Mouse (Mus musculus): ENCODE results near the gene Slc22a17. TPM values are rescaled to one million over a fixed set of nuclear protein-coding genes. Genes with fewer than 3 reads are reported as not detected.

The Slc22a17 gene
- polyA plus RNA-seq, 2 experiments from 2014 or later, result 0.52 to 1.1 TPM

DNA sequence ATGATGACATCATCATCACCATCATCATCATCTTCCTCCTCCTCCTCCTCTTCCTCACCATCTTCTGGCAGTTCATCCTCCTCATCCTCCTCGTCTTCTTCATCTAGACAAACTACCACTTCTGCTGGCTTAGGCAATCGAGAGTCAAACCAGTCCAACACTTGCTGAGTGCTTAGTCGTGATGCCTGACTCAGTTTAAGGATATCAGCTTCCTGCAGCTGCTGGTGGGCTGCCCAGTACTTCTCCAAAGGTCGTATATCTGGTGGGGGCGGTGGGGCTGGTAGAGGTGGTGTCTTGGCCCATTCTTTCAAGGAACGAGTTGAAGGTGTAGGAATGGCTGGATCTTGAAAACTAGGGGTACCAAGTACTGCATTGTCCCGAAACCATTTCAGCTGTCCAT is 56.2 kb downstream of the Slc22a17 start:
- no peak for ATAC-seq

Other genes starting within 250 kb of the Slc22a17 start
- gene 1700123O20Rik, start 226.9 kb downstream of the Slc22a17 start, polyA plus RNA-seq (2017; shearing (Covaris generic)), result 10 to 100 TPM; 91.8 to 93.8 TPM
- 100 to 1,000 TPM; 136 to 148 TPM for gene Acin1, start 226.2 kb downstream of the Slc22a17 start, polyA plus RNA-seq (2017; shearing (Covaris generic))
- not detected for gene Gm29776, start 214.3 kb downstream of the Slc22a17 start, polyA plus RNA-seq (2017; shearing (Covaris generic))
- not detected for gene Cebpe, start 201.0 kb downstream of the Slc22a17 start, polyA plus RNA-seq (2017; shearing (Covaris generic))
- not detected for gene Slc7a8, start 131.2 kb downstream of the Slc22a17 start, polyA plus RNA-seq (2017; shearing (Covaris generic))
- gene Rnf212b, start 99.0 kb downstream of the Slc22a17 start, polyA plus RNA-seq (2017; shearing (Covaris generic)), result not detected
- 1 to 10 TPM; 5.1 to 8.0 TPM for gene Homez, start 42.2 kb downstream of the Slc22a17 start, polyA plus RNA-seq (2017; shearing (Covaris generic))
- under 1 TPM in 1 of 2 experiments, not detected in 1; 0.93 TPM for gene Ppp1r3e, start 35.6 kb downstream of the Slc22a17 start, polyA plus RNA-seq (2017; shearing (Covaris generic))
- gene Bcl2l2, start 29.8 kb downstream of the Slc22a17 start, polyA plus RNA-seq (2017; shearing (Covaris generic)), result 1 to 10 TPM; 1.5 to 2.4 TPM
- not detected for gene Gm20521, start 29.7 kb downstream of the Slc22a17 start, polyA plus RNA-seq (2017; shearing (Covaris generic))
- gene Pabpn1, start 20.6 kb downstream of the Slc22a17 start, polyA plus RNA-seq (2017; shearing (Covaris generic)), result 10 to 100 TPM; 22.8 to 30.8 TPM
- gene Efs, start 13.0 kb upstream of the Slc22a17 start, polyA plus RNA-seq (2017; shearing (Covaris generic)), result not detected
- gene Il25, start 19.6 kb upstream of the Slc22a17 start, polyA plus RNA-seq (2017; shearing (Covaris generic)), result not detected
- gene Cmtm5, start 23.1 kb upstream of the Slc22a17 start, polyA plus RNA-seq (2017; shearing (Covaris generic)), result under 1 TPM in 1 of 2 experiments, not detected in 1; 0.50 TPM
- not detected for gene Myh6, start 53.8 kb upstream of the Slc22a17 start, polyA plus RNA-seq (2017; shearing (Covaris generic))
- gene Gm17428, start 63.8 kb upstream of the Slc22a17 start, polyA plus RNA-seq (2017; shearing (Covaris generic)), result not detected
- not detected for gene Myh7, start 81.5 kb upstream of the Slc22a17 start, polyA plus RNA-seq (2017; shearing (Covaris generic))
- gene Ngdn, start 102.3 kb upstream of the Slc22a17 start, polyA plus RNA-seq (2017; shearing (Covaris generic)), result 100 to 1,000 TPM; 158 to 174 TPM
- 1 to 10 TPM; 5.4 to 5.5 TPM for gene Zfhx2, start 179.2 kb upstream of the Slc22a17 start, polyA plus RNA-seq (2017; shearing (Covaris generic))
- 10 to 100 TPM in 1 of 2 experiments, 1 to 10 TPM in 1; 9.6 to 11.9 TPM for gene Thtpa, start 181.7 kb upstream of the Slc22a17 start, polyA plus RNA-seq (2017; shearing (Covaris generic))
- 100 to 1,000 TPM in 1 of 2 experiments, 10 to 100 TPM in 1; 99.1 to 102 TPM for gene Ap1g2, start 193.5 kb upstream of the Slc22a17 start, polyA plus RNA-seq (2017; shearing (Covaris generic))
- gene Jph4, start 203.8 kb upstream of the Slc22a17 start, polyA plus RNA-seq (2017; shearing (Covaris generic)), result not detected